Mouse (Mus musculus): ENCODE measurements at regions not wholly inside any gene's neighbourhood (a gene's known extent, or its start where the extent isn't known, plus 50 kb on each side); places are given as distances from the start of the nearest gene placed in this dataset.

- no peaks in the 10 kb centered on the region for H3K27me3 ChIP-seq (ENCODE audit: control insufficient read depth, insufficient read depth, low read length)
- TF ChIP-seq POLR2A (IDR thresholded peaks at IDR 0.05; ENCODE audit: low read depth, low read length) (no peak), CTCF (IDR thresholded peaks at IDR 0.05; ENCODE audit: extremely low read depth, insufficient read length, insufficient replicate concordance, low read depth, low read length) (no peak)
- H3K36me3 ChIP-seq (ENCODE audit: control insufficient read depth, insufficient read depth, low read length) = no peaks in the 10 kb centered on the region
- H3K4me1 ChIP-seq (ENCODE audit: control insufficient read depth, insufficient read depth, insufficient read length, low read length) = no peaks in the 10 kb centered on the region
- H3K4me3 ChIP-seq (ENCODE audit: low read depth, low read length) = no peak overlapping the region
- WGBS = 83% methylated on average over 7 of the region's 7 CpGs
- H3K27ac ChIP-seq (ENCODE audit: insufficient read depth, low read depth, low read length) = no peak overlapping the region
Observed at GRCm38 (mm10) chr7:138547881-138548280, 150.4 kb upstream of the Tcerg1l start.

- no peaks in the 10 kb centered on the region for H3K27me3 ChIP-seq (ENCODE audit: control insufficient read depth, insufficient read depth, low read length)
- no peaks in the 10 kb centered on the region for H3K36me3 ChIP-seq (ENCODE audit: control insufficient read depth, insufficient read depth, low read length)
- WGBS = 22% methylated on average over 18 of the region's 18 CpGs
- no peaks in the 10 kb centered on the region for H3K4me1 ChIP-seq (ENCODE audit: control insufficient read depth, insufficient read depth, insufficient read length, low read length)
- H3K27ac ChIP-seq (ENCODE audit: insufficient read depth, low read depth, low read length) = no peak overlapping the region
- H3K4me3 ChIP-seq (ENCODE audit: low read depth, low read length) = no peak overlapping the region; the same call in 1 of the 2 replicates
- TF ChIP-seq POLR2A (IDR thresholded peaks at IDR 0.05; ENCODE audit: low read depth, low read length) (no peak), CTCF (IDR thresholded peaks at IDR 0.05; ENCODE audit: extremely low read depth, insufficient read length, insufficient replicate concordance, low read depth, low read length) (no peak)
Observed at GRCm38 (mm10) chr7:138538048-138538831, 140.7 kb upstream of the Tcerg1l start.

GRCm38 (mm10) chr7:138526143-138526542, 128.6 kb upstream of the Tcerg1l start:
- no peak for TF ChIP-seq CTCF (IDR thresholded peaks at IDR 0.05; ENCODE audit: extremely low read depth, insufficient read length, insufficient replicate concordance, low read depth, low read length)
- no peak for TF ChIP-seq POLR2A (IDR thresholded peaks at IDR 0.05; ENCODE audit: low read depth, low read length)

GRCm38 (mm10) chr7:138524936-138525335, 127.4 kb upstream of the Tcerg1l start:
- H3K4me3 ChIP-seq (ENCODE audit: low read depth, low read length) = no peak overlapping the region
- H3K27me3 ChIP-seq (ENCODE audit: control insufficient read depth, insufficient read depth, low read length) = no peaks in the 10 kb centered on the region
- no peaks in the 10 kb centered on the region for H3K36me3 ChIP-seq (ENCODE audit: control insufficient read depth, insufficient read depth, low read length)
- WGBS = 86% methylated on average over 3 of the region's 3 CpGs
- H3K27ac ChIP-seq (ENCODE audit: insufficient read depth, low read depth, low read length) = no peak overlapping the region
- no peaks in the 10 kb centered on the region for H3K4me1 ChIP-seq (ENCODE audit: control insufficient read depth, insufficient read depth, insufficient read length, low read length)
- no peak for TF ChIP-seq CTCF (IDR thresholded peaks at IDR 0.05; ENCODE audit: extremely low read depth, insufficient read length, insufficient replicate concordance, low read depth, low read length)
- TF ChIP-seq POLR2A (IDR thresholded peaks at IDR 0.05; ENCODE audit: low read depth, low read length) = no peak

More at GRCm38 (mm10) chr7:138526143-138526542, 128.6 kb upstream of the Tcerg1l start:
- Histone ChIP-seq H3K4me1 (ENCODE audit: control insufficient read depth, insufficient read depth, insufficient read length, low read length) (no peaks in the 10 kb centered on the region), H3K27me3 (ENCODE audit: control insufficient read depth, insufficient read depth, low read length) (no peaks in the 10 kb centered on the region), H3K36me3 (ENCODE audit: control insufficient read depth, insufficient read depth, low read length) (no peaks in the 10 kb centered on the region), H3K4me3 (ENCODE audit: low read depth, low read length) (no peak overlapping the region), H3K27ac (ENCODE audit: insufficient read depth, low read depth, low read length) (no peak overlapping the region)
- WGBS = 91% methylated on average over 2 of the region's 2 CpGs

GRCm38 (mm10) chr7:138514171-138514570, 116.6 kb upstream of the Tcerg1l start:
- Histone ChIP-seq H3K27me3 (ENCODE audit: control insufficient read depth, insufficient read depth, low read length) (no peaks in the 10 kb centered on the region), H3K4me3 (ENCODE audit: low read depth, low read length) (no peak overlapping the region), H3K36me3 (ENCODE audit: control insufficient read depth, insufficient read depth, low read length) (no peaks in the 10 kb centered on the region), H3K27ac (ENCODE audit: insufficient read depth, low read depth, low read length) (no peak overlapping the region), H3K4me1 (ENCODE audit: control insufficient read depth, insufficient read depth, insufficient read length, low read length) (no peaks in the 10 kb centered on the region)
- 81% methylated on average over 2 of the region's 2 CpGs for WGBS
- TF ChIP-seq POLR2A (IDR thresholded peaks at IDR 0.05; ENCODE audit: low read depth, low read length) (no peak), CTCF (IDR thresholded peaks at IDR 0.05; ENCODE audit: extremely low read depth, insufficient read length, insufficient replicate concordance, low read depth, low read length) (no peak)

GRCm38 (mm10) chr7:138505205-138505604, 107.7 kb upstream of the Tcerg1l start:
- no peaks in the 10 kb centered on the region for H3K4me1 ChIP-seq (ENCODE audit: control insufficient read depth, insufficient read depth, insufficient read length, low read length)
- WGBS = 77% methylated on average over 2 of the region's 2 CpGs
- no peak for TF ChIP-seq CTCF (IDR thresholded peaks at IDR 0.05; ENCODE audit: extremely low read depth, insufficient read length, insufficient replicate concordance, low read depth, low read length)
- no peaks in the 10 kb centered on the region for H3K27me3 ChIP-seq (ENCODE audit: control insufficient read depth, insufficient read depth, low read length)
- no peak overlapping the region for H3K4me3 ChIP-seq (ENCODE audit: low read depth, low read length)
- H3K36me3 ChIP-seq (ENCODE audit: control insufficient read depth, insufficient read depth, low read length) = no peaks in the 10 kb centered on the region
- no peak overlapping the region for H3K27ac ChIP-seq (ENCODE audit: insufficient read depth, low read depth, low read length)

- no peak for TF ChIP-seq CTCF (IDR thresholded peaks at IDR 0.05; ENCODE audit: extremely low read depth, insufficient read length, insufficient replicate concordance, low read depth, low read length)
- no peak for TF ChIP-seq POLR2A (IDR thresholded peaks at IDR 0.05; ENCODE audit: low read depth, low read length)
- Histone ChIP-seq H3K27me3 (ENCODE audit: control insufficient read depth, insufficient read depth, low read length) (no peaks in the 10 kb centered on the region), H3K36me3 (ENCODE audit: control insufficient read depth, insufficient read depth, low read length) (no peaks in the 10 kb centered on the region), H3K4me1 (ENCODE audit: control insufficient read depth, insufficient read depth, insufficient read length, low read length) (no peaks in the 10 kb centered on the region), H3K27ac (ENCODE audit: insufficient read depth, low read depth, low read length) (no peak overlapping the region), H3K4me3 (ENCODE audit: low read depth, low read length) (no peak overlapping the region)
- 74% methylated on average over 3 of the region's 3 CpGs for WGBS
Observed at GRCm38 (mm10) chr7:138503986-138504385, 106.5 kb upstream of the Tcerg1l start.

Data from small intestine, adult 2 months (tissue).